Mouse (Mus musculus) ES-E14 (cell line): ENCODE results near the gene H2-Q7. TPM values are rescaled to one million over a fixed set of nuclear protein-coding genes. Genes with fewer than 3 reads are reported as not detected.
"Not testable (repeated sequence)": the region's sequence is repeated elsewhere in the genome, so short reads cannot be mapped to it uniquely, and the experiment has no call there.

Source experiments
- DNase-seq: peaks from one replicate; pipeline ENCODE4 v3.0.0-alpha.2; 2013; ENCODE audit warnings: low read depth, low spot score
- H3K27ac ChIP-seq: 2 replicates; pipeline ENCODE4 v1.5.1; 2012; ENCODE audit warnings: low read depth, mild to moderate bottlenecking, low read length, moderate library complexity, mixed read lengths; ENCODE audit not compliant: poor library complexity, insufficient read depth, severe bottlenecking
- H3K36me3 ChIP-seq: 2 replicates; pipeline ENCODE4 v1.6.1; 2012; ENCODE audit warnings: mild to moderate bottlenecking, low read length, moderate library complexity, mixed read lengths; ENCODE audit not compliant: control insufficient read depth, poor library complexity, insufficient read depth, severe bottlenecking
- H3K4me1 ChIP-seq, 2 experiments: fragments of 150-350 bp in 1 of 2; sonication (generic) in 1 of 2; 2 replicates each; pipeline ENCODE4 v1.6.1; 2012; ENCODE audit warnings: low read length in 2 of 2, mild to moderate bottlenecking in 1 of 2, mixed read lengths in 1 of 2; ENCODE audit not compliant: control insufficient read depth in 2 of 2, insufficient read depth in 2 of 2, poor library complexity in 1 of 2
- H3K4me3 ChIP-seq, 2 experiments: fragments of 150-350 bp in 1 of 2; sonication (generic) in 1 of 2; 2 replicates each; pipeline ENCODE4 v1.5.1; 2012; ENCODE audit warnings: low read length in 2 of 2, low read depth in 1 of 2, mild to moderate bottlenecking in 1 of 2, mixed read lengths in 1 of 2; ENCODE audit not compliant: insufficient read depth in 1 of 2, poor library complexity in 1 of 2, severe bottlenecking in 1 of 2
- H3K9ac ChIP-seq: 2 replicates; pipeline ENCODE4 v1.6.1; 2012; ENCODE audit warnings: low read depth, mild to moderate bottlenecking, low read length, mixed read lengths; ENCODE audit not compliant: poor library complexity, insufficient read depth, severe bottlenecking
- H3K9me3 ChIP-seq: fragments of 150-350 bp; sonication (generic); 2 replicates; pipeline ENCODE4 v1.6.1; 2012; ENCODE audit warnings: low read depth, mild to moderate bottlenecking, low read length; ENCODE audit not compliant: control insufficient read depth, insufficient read depth
- CHD2 ChIP-seq: IDR thresholded peaks from 2 replicates; pipeline ENCODE4 v1.6.1; 2014; ENCODE audit warnings: mild to moderate bottlenecking, low read depth, low read length, inconsistent platforms
- HCFC1 ChIP-seq: IDR thresholded peaks from 2 replicates; pipeline ENCODE4 v1.6.1; 2012; ENCODE audit warnings: low read length, inconsistent platforms, borderline replicate concordance; ENCODE audit not compliant: insufficient read depth
- MAFK ChIP-seq: IDR thresholded peaks from 2 replicates; pipeline ENCODE4 v1.6.1; 2014; ENCODE audit warnings: mild to moderate bottlenecking, low read depth, low read length, inconsistent platforms; ENCODE audit not compliant: insufficient read depth
- ZC3H11A ChIP-seq: IDR thresholded peaks from 2 replicates; pipeline ENCODE4 v1.6.1; 2012; ENCODE audit warnings: low read depth, mild to moderate bottlenecking, inconsistent platforms, low read length, borderline replicate concordance
- ZNF384 ChIP-seq: IDR thresholded peaks from 2 replicates; pipeline ENCODE4 v1.6.1; 2012; ENCODE audit warnings: low read depth, low read length, inconsistent platforms
- in situ Hi-C, 2 experiments: fragments of 600-800 bp; cut with MboI; formaldehyde crosslinking; loops; one replicate each; pipeline ENCODE4 v1.15.1; 2025; ENCODE audit warnings: low sequenced_read_pairs in 2 of 2, inconsistent platforms in 1 of 2; ENCODE audit not compliant: unreplicated experiment in 2 of 2
- total RNA-seq: library from RNA; depleted of rRNA; stranded (reverse); fragments of 300-350 nt; gene quantifications from 2 replicates; pipeline ENCODE4 v1.2.3, GENCODE M21; 2012

Gene H2-Q7
- total RNA-seq, 1 experiment = 2.1 TPM

GRCm38 (mm10) chr17:35418772-35419171, 20.2 kb upstream of the H2-Q7 start:
- in situ Hi-C loops = no loop called here
- no peak overlapping the region for H3K9ac ChIP-seq
- H3K27ac ChIP-seq = no peak overlapping the region
- no peaks in the 10 kb centered on the region for H3K9me3 ChIP-seq
- no peaks in the 10 kb centered on the region for H3K36me3 ChIP-seq
- H3K4me1 ChIP-seq = no peaks in the 10 kb centered on the region; a peak in 1 of 4 replicates
- H3K4me3 ChIP-seq = no peak overlapping the region
- no peak for DNase-seq
- TF ChIP-seq HCFC1 (no peak), ZC3H11A (no peak), ZNF384 (no peak), CHD2 (no peak), MAFK (no peak)

GRCm38 (mm10) chr17:35419564-35419963, 19.4 kb upstream of the H2-Q7 start:
- H3K9me3 ChIP-seq, DNase-seq, H3K9ac ChIP-seq, H3K36me3 ChIP-seq, H3K4me3 ChIP-seq, H3K27ac ChIP-seq, H3K4me1 ChIP-seq, in situ Hi-C loops: not testable (repeated sequence)

GRCm38 (mm10) chr17:35420206-35420810, 18.6 kb upstream of the H2-Q7 start:
- H3K36me3 ChIP-seq, H3K4me1 ChIP-seq, in situ Hi-C loops, H3K27ac ChIP-seq, H3K9ac ChIP-seq, H3K9me3 ChIP-seq, H3K4me3 ChIP-seq: not testable (repeated sequence)
- DNase-seq = peak; percentile 83

- DNase-seq, in situ Hi-C loops, H3K36me3 ChIP-seq: not testable (repeated sequence)
Measured at GRCm38 (mm10) chr17:35421331-35421730, 17.6 kb upstream of the H2-Q7 start.

GRCm38 (mm10) chr17:35422360-35422759, 16.6 kb upstream of the H2-Q7 start:
- H3K9ac ChIP-seq, H3K36me3 ChIP-seq, H3K27ac ChIP-seq, H3K4me1 ChIP-seq, DNase-seq, H3K9me3 ChIP-seq, H3K4me3 ChIP-seq, in situ Hi-C loops: not testable (repeated sequence)

More at GRCm38 (mm10) chr17:35421331-35421730, 17.6 kb upstream of the H2-Q7 start:
- H3K9ac ChIP-seq, H3K4me1 ChIP-seq, H3K9me3 ChIP-seq, H3K27ac ChIP-seq, H3K4me3 ChIP-seq: not testable (repeated sequence)

- H3K9ac ChIP-seq, H3K4me1 ChIP-seq, H3K36me3 ChIP-seq, H3K9me3 ChIP-seq, H3K27ac ChIP-seq, in situ Hi-C loops, H3K4me3 ChIP-seq, DNase-seq: not testable (repeated sequence)
Measured at GRCm38 (mm10) chr17:35423131-35423810, 15.7 kb upstream of the H2-Q7 start.

- H3K36me3 ChIP-seq, H3K4me1 ChIP-seq, H3K9me3 ChIP-seq, H3K4me3 ChIP-seq, in situ Hi-C loops, H3K9ac ChIP-seq, H3K27ac ChIP-seq, DNase-seq: not testable (repeated sequence)
Measured at GRCm38 (mm10) chr17:35424106-35424505, 14.8 kb upstream of the H2-Q7 start.
